Mouse (Mus musculus) brain, embryonic 18.5 days (tissue): ENCODE results near the gene Cela3b.
"Not testable (repeated sequence)": the region's sequence is repeated elsewhere in the genome, so short reads cannot be mapped to it uniquely, and the experiment has no call there.

Experiments
- DNase-seq: peaks from one replicate; pipeline ENCODE4 v3.0.0-alpha.2; 2012; ENCODE audit warnings: low read depth, low spot score

Gene Cela3b

GRCm38 (mm10) chr4:137417712-137418564 lies 12.4 kb downstream of the Cela3b start:
- DNase-seq: no peak

DNA sequence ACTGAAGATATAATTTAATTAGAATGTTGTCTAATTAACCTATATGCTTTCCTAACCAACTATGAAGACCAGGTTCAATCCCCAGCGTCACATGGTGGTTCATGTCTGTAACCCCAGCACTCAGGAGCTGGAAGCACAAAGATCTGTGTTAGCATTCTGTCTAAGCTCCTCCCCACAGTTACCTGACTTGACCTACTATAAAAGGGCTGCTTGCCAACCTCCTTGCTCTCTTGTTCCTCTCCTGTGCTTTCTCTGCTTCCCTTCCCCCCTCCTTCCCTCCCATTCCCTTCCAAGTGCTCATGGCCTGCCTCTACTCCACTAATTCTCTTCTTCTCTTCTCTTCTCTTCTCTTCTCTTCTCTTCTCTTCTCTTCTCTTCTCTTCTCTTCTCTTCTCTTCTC lies 15.4 kb downstream of the Cela3b start:
- no peak for DNase-seq

- DNase-seq: not testable (repeated sequence)
These were observed 18.1 kb downstream of the Cela3b start for GRCm38 (mm10) chr4:137412185-137412709.

DNA sequence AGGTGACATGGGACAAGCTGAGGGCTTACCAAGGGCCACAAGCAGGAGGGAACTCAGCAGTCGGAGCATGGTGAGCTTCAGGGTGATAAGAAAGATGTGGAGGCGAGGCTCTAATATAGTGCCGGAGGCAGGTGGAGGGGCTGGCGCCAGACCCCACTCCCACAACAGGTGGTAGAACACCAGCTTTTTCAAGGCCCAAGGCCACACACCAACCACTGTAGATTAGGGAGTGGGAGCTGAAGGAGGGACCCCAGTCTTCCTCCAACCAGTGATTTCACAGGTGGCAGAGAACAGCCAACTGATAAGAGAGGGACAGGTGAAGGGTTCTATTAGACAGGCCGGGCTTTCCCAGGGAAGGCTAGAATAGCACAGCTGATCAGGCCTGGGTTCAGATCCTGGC lies 20.6 kb downstream of the Cela3b start, which contains the start of gene Cela3a:
TSS of gene Cela3a (minus strand) at position 101 of the 400 bp plus-strand sequence.
- DNase-seq: no peak

DNA sequence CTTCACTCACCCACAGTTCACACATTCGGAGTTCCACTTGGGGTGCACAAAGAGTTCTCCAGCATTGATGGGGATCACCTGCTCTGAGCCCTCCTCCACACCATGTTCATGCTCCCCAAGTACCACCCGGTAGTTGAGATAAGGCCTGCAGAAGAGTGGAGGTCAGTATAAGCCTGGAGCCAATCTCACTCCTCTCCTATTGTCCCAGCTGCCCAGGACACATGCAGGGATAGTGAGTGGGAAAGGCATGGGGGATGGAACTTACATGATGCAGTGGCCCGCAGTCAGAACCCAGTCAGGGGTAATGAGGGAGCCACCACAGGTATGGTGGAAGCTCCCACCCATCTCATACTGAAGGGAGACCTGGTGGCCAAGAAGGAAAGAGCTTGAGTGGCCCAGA lies 24.8 kb downstream of the Cela3b start:
- DNase-seq: no peak

- no peak for DNase-seq
These were observed 33.5 kb downstream of the Cela3b start for GRCm38 (mm10) chr4:137396641-137397525.

DNA sequence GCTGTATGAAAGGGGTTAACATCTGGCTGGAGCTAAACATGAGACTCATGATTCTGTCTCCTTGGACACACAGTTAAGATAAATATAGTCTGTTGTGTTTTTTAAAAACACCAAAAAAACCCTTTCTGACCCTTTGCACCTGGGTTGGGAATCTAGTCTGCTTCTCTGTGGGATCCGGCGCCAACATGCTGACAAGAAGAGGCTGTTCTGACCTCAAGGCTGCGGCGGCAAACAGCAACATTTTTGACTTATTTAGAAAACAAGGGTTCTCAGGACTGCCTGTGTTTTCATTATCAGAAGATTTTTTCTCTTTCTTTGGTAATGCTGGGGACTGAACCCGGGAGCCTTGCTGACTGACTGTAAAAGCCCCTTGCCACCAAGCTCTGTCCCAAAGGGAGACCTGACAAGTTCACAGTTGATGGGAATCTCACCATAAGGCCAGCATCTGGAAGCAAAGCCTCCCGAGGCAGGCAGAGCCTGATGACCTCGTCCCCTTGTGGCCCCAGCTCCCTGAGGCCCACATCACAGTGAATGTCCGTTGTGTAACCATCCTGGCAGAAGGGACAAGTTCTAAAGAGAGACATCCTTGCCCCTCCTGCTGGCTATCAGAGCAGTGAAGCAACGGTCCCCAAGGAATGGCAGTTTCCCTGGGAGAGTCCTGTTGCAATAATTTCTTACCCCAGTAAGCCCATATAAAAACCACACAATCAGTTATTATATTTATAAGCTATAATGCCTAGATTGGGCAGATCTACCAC lies 36.8 kb downstream of the Cela3b start:
- no peak for DNase-seq

DNA sequence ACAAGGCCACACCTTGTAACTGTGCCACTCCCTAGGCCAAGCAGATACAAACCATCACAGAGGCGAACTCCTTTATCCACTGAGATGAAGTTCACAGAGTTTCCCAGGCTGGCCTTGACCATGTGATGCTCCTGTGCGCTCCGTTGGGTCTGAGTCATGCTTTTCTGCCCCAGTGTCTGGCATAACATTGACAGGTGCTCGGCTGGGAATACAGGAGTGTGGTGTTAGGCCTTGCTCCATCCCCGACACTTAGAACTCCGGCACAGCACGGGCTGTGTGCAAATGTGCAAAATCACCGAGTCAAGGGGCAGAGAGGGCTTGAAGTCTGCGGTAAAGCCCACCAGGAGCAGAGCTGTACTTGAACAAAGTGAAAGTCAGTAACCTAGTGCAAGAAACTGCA lies 37.5 kb downstream of the Cela3b start:
- DNase-seq: no peak

- DNase-seq: no peak
These were observed 39.1 kb downstream of the Cela3b start for GRCm38 (mm10) chr4:137391287-137391686.

GRCm38 (mm10) chr4:137390196-137390595 lies 40.1 kb downstream of the Cela3b start:
- no peak for DNase-seq

DNA sequence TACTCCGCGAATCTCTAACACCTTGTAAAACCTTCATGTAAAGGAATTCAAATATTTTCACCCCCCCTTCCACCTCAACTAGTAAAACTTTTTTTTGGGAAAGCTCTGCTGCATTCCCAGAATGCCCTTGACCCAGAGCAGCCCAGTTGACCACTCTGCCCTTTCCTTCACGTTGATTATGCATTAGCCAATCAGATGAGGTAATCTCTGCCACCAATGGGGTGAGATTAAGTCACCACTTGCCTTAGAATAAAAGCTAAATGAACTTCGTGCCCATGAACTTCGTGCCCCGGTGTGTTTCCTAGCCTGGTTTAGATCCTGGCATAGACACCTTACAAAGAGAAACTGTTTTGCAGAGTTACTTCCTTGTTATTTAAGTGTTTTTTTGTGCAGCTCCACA lies 41.4 kb downstream of the Cela3b start:
- DNase-seq: no peak

GRCm38 (mm10) chr4:137388059-137388794 lies 42.1 kb downstream of the Cela3b start:
- peak; percentile 78 for DNase-seq

GRCm38 (mm10) chr4:137387482-137388058 lies 42.8 kb downstream of the Cela3b start:
- no peak for DNase-seq

GRCm38 (mm10) chr4:137380702-137381605 lies 49.4 kb downstream of the Cela3b start:
- no peak for DNase-seq

- no peak for DNase-seq
These were observed 50.6 kb downstream of the Cela3b start for GRCm38 (mm10) chr4:137379713-137380255.

DNA sequence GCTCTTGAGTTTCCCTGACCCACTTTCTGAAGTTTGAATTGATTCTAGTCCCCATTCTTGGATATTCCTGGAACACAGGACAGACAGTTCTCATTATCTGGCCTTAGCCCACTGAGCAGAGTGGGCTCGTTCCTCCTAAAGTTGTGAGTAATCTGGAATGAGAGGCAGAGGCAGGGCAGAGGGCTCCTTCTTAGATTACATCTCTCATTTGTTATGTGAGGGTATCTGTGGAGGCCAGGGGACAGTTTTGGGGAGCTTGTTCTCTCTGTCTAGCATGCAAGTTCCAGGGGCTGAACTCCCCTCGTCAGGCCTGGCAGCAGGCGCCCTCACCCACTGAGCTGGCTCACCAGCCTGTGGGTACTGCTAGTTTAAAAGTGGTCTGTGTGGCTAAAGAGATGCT lies 51.3 kb downstream of the Cela3b start:
- DNase-seq: no peak

- DNase-seq: no peak
These were observed 52.6 kb downstream of the Cela3b start for GRCm38 (mm10) chr4:137377526-137378304.

- DNase-seq: no peak
These were observed 53.6 kb downstream of the Cela3b start for GRCm38 (mm10) chr4:137376778-137377177.
